Mouse (Mus musculus) lung, adult 2 months (tissue): Measurements from ENCODE around the gene Cd300ld3. TPM values are rescaled to one million over a fixed set of nuclear protein-coding genes. Genes with fewer than 3 reads are reported as not detected.

Experiments used
- DNase-seq: peaks from one replicate; pipeline ENCODE4 v3.0.0; 2022
- H3K4me1 ChIP-seq: fragments of 200-500 bp; 2 replicates; pipeline ENCODE4 v1.6.1; 2011; ENCODE audit warnings: low read length; ENCODE audit not compliant: control insufficient read depth, insufficient read depth
- H3K4me3 ChIP-seq: fragments of 200-500 bp; replicated peaks from 2 replicates; pipeline ENCODE3; 2011; ENCODE audit warnings: low read depth, mild to moderate bottlenecking, control low read depth, low read length; ENCODE audit errors: extremely low read depth
- CTCF ChIP-seq: fragments of 200-500 bp; IDR thresholded peaks from 2 replicates; pipeline ENCODE4 v1.5.1; 2011; ENCODE audit warnings: mild to moderate bottlenecking, low read length, control low read depth; ENCODE audit not compliant: insufficient read depth
- POLR2A ChIP-seq: fragments of 200-500 bp; IDR thresholded peaks from 2 replicates; pipeline ENCODE4 v1.6.1; 2011; ENCODE audit warnings: low read depth, mild to moderate bottlenecking, control low read depth, low read length, borderline replicate concordance; ENCODE audit errors: extremely low read depth
- WGBS: fragments of 180-500 bp; shearing (Covaris S2); methylation state at CpG from one replicate; pipeline ENCODE4 v1.1.7; 2018; 5-methylcytosine and 5-hydroxymethylcytosine counted together
- polyA plus RNA-seq: library from polyadenylated mRNA; depleted of rRNA; stranded (reverse); fragments of >200 nt; gene quantifications from 2 replicates; pipeline ENCODE4 v1.2.3, GENCODE M21; 2012

The Cd300ld3 gene
- polyA plus RNA-seq, 1 experiment = 25.0 TPM

DNA sequence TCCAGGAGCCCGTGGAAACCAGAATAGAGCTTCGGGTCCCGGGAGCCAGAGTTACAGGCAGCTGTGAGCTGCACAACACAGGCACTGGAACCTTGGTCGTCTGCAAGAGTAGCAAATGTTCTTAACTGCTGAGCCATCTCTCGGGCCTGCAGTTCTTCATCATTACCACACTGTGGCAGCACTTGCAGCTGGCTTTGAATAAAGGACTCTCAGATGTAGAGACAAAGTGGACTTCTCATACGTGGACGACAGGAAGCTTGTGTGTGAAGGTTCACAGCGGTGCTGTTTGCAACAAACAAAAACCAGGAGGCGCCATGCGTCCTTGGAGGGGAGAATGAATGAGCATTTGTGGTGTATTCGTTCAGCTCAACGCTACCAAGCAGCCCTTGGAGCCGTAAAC lies 32.7 kb upstream of the Cd300ld3 start:
- no peak overlapping the region for H3K4me3 ChIP-seq
- peak; percentile 27 for DNase-seq
- no peaks in the 10 kb centered on the region for H3K4me1 ChIP-seq
- WGBS = 28% methylated on average over 13 of the region's 13 CpGs
- peak; percentile 79 for TF ChIP-seq CTCF
- TF ChIP-seq POLR2A = no peak

DNA sequence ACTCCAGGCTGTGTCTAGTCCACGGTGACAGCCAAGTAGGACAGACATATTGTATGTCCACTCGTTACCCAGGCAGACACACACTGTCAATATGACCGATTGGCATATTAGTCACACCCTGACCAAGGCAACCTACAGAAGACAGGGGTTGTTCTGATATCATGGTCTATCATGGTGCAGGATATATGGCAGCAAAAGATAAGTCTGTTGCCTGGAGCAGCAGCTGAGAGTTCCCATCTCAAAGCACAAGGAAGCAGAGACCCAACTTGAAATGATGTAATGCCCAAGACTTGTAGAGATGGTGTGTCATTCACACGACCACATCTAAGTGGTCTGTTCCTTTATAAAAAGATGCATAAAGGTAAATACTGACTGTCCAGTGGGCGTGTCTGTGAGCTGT lies 30.5 kb upstream of the Cd300ld3 start:
- no peak overlapping the region for H3K4me3 ChIP-seq
- TF ChIP-seq POLR2A (no peak), CTCF (no peak)
- WGBS = 75% methylated on average over 5 of the region's 5 CpGs
- no peaks in the 10 kb centered on the region for H3K4me1 ChIP-seq
- no peak for DNase-seq

DNA sequence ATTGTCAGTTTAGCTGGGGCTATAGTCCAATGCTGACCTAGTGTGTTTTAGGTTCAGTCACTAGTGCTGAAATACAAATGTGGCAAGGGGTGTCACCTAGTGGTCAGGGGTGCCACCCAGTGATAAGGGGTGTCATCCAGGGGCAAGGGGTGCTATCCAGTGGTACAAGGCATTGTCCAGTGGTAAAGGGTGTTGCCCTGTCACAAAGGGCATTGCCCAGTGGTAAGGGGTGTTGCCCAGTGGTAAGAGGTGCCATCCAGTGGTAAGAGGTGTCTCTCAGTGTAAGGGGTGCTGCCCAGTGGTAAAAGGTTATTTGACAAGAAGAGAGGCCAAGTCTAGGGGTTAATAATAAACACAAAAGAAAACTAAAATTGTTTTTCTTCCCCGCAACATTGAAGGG lies 29.2 kb upstream of the Cd300ld3 start:
- DNase-seq = no peak
- 88% methylated on average over 1 of the region's 1 CpGs for WGBS
- TF ChIP-seq POLR2A (no peak), CTCF (no peak)
- no peak overlapping the region for H3K4me3 ChIP-seq
- no peaks in the 10 kb centered on the region for H3K4me1 ChIP-seq

DNA sequence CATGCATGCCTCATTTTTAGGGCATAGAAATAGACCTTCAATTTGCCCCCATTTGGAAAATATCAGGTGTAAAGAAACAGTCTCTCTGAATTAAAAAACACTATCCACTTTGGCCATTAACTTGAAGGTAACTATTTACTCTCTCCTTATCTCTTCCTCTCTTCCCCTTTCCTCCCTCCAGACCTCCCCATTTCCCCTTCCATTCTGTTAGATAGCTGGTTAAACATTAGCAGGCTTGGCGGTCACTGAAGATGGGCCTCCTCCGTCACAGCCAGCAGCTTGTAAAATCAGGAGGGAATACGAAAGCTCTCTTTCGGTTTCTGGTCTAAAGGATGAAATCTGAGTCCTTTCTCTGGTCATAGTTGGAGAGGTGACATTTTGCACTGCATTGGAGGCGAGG lies 27.6 kb upstream of the Cd300ld3 start:
- no peak for TF ChIP-seq CTCF
- no peak for DNase-seq
- 47% methylated on average over 5 of the region's 5 CpGs for WGBS
- no peak overlapping the region for H3K4me3 ChIP-seq
- H3K4me1 ChIP-seq = peaks cover 3% of the 10 kb centered on the region; the same call in 1 of the 2 replicates

DNA sequence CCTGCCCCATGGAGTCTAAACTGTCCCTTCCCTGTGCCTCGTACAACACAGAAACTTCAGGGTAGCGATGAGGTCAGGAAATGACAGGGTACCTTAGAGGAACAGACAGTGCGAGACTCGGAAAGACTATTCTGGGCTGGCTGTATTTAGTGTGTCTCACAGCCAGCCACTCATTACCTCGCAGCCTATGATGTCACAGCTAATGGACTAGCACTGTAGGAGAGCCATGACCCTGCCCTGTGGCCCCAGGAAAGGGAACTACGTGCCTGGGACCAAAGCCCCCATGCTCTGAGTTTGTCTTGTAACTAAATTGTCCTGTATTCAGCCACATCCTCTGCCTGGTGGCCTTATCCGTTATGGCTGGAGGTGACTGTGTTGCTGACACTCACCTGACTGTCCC lies 27.2 kb upstream of the Cd300ld3 start:
- TF ChIP-seq CTCF = no peak
- Histone ChIP-seq H3K4me3 (no peak overlapping the region), H3K4me1 (peaks cover 3% of the 10 kb centered on the region; the same call in 1 of the 2 replicates)
- no peak for DNase-seq
- 37% methylated on average over 7 of the region's 7 CpGs for WGBS

DNA sequence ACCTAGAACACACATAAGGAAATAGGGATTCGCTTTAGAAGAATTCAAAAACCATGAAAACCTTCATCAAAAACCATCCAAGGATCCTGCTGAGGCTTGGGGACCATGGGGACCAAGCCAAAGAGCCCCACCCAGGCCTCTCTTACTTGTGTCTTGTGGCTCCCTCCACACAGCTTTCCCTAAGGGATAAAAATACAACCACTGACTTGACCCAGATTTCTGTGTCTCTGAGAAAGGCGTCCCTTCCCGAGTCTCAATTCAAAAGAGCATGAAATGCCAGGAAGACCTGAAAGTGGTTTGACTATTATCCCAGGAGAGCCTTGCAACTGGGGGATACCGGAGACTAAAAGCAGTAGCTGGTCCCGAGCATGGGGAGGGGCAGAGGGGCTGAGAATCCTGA lies 24.8 kb upstream of the Cd300ld3 start:
- no peak overlapping the region for H3K4me3 ChIP-seq
- peaks cover 3% of the 10 kb centered on the region; the same call in 1 of the 2 replicates for H3K4me1 ChIP-seq
- 59% methylated on average over 5 of the region's 5 CpGs for WGBS
- no peak for DNase-seq
- TF ChIP-seq POLR2A (no peak), CTCF (no peak)

DNA sequence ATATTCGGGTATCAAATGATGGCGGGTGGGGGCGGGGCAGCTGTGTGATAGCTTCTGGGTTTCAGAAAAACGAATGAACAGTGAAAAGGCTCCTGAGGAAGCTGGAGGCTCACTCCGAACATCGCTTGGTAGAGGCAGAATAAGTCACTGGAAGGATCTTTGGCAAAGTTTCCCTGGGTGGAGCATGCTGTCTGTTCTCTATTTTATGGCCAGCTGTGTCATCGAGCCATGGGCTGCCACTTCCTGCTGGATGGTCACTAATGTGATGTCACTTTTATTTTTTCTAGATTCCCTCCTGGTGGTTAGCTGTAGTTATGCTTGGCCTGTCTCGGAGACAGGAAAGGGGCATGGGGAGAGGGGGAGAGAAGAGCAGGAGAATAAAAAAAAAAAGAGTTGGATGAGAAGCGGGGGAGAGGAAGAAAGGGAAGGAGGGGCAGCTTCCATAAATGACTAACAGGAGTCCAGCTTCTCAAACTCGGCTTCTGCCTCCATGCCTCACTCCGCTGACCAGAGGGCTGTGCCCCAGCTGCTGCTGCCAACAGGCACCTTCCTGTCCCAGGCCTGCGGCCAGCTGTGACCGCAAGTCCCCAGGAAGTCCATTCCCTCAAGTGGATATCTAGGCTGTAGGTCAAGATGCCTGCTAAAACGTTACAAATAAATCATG lies 23.6 kb upstream of the Cd300ld3 start:
- no peak for TF ChIP-seq CTCF
- TF ChIP-seq POLR2A = no peak
- Histone ChIP-seq H3K4me1 (peaks cover 3% of the 10 kb centered on the region; the same call in 1 of the 2 replicates), H3K4me3 (no peak overlapping the region)
- 8% methylated on average over 14 of the region's 14 CpGs for WGBS
- peak; percentile 30 for DNase-seq

DNA sequence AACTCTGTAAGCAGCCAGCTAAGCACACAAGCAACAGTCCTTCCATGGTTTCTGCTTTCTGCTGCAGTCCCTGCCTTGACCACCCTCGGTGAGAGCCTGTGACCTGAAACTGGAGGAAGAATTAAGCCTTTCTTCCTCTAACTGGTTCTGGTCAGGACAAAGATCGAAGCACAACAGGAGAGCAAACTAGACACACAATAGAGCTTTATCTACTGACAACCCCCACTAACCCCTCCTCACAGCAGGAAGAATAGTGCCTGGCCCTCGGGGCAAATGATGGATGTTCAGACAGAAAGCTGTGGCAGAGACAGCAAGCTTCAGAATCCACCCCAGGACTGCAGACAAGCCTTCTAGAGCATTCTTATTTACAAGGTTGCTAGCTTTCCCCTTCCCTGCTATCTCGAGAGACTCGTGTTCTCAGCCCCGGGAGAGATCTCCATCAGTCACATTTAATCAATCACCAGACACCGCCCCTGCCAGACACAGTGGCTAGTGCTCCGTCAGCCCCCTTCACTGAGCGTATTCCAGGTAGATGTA lies 22.9 kb upstream of the Cd300ld3 start:
- H3K4me1 ChIP-seq = peaks cover 3% of the 10 kb centered on the region; the same call in 1 of the 2 replicates
- WGBS = 10% methylated on average over 9 of the region's 9 CpGs
- no peak for DNase-seq
- no peak for TF ChIP-seq POLR2A
- TF ChIP-seq CTCF = no peak
- H3K4me3 ChIP-seq = no peak overlapping the region

DNA sequence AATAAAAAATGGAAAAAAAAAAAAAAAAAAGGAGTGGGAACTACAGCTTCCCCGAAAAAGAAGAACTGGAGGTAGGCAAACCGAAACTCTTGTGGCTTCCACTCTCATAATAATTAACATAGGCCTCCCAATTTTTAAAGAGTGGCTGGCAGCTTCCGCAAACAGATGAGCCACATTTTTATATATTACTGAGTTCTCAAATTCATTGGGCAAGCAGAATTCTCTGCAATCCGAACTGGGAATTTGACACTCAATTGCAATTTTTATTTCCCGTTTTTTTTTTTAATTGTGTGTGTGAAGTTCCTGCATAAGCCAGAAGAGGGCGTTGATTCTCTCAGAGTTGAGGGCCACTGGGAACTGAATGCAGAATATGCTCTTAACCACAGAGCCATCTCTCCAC lies 18.6 kb upstream of the Cd300ld3 start:
- TF ChIP-seq CTCF (no peak), POLR2A (no peak)
- WGBS = 54% methylated on average over 6 of the region's 6 CpGs
- no peak for DNase-seq
- Histone ChIP-seq H3K4me1 (no peaks in the 10 kb centered on the region), H3K4me3 (no peak overlapping the region)

DNA sequence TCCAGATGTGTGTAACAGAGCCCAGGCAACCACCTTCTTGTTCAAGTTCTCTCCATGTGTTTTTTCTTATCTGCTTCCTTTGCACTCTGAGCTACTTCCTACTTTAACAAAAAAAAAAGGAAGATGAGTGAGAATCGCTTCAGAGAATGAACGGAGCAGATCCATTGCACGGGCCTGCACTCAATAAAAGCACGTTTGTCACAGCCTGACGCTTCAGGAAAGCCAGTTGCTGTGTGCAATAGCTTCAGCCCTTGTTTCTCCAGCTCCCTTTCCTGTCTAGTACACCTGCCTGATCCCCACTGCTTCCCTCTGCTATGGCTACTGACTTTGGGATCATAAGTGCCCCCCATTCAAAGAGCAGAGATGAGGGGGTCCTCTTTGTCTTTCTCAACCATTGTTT lies 13.9 kb upstream of the Cd300ld3 start, which contains the start of gene Cd300e:
TSS of gene Cd300e (minus strand) at position 101 of the 400 bp plus-strand sequence.
- DNase-seq = no peak
- 24% methylated on average over 5 of the region's 5 CpGs for WGBS
- H3K4me1 ChIP-seq = no peaks in the 10 kb centered on the region
- H3K4me3 ChIP-seq = no peak within 1 kb of the TSS
- TF ChIP-seq POLR2A (no peak), CTCF (no peak)
